Mouse (Mus musculus): Measurements from ENCODE around the gene Ccdc42. TPM values are rescaled to one million over a fixed set of nuclear protein-coding genes. Genes with fewer than 3 reads are reported as not detected.

The Ccdc42 gene
- total RNA-seq, 2 experiments from 2014 or later, result not detected

DNA sequence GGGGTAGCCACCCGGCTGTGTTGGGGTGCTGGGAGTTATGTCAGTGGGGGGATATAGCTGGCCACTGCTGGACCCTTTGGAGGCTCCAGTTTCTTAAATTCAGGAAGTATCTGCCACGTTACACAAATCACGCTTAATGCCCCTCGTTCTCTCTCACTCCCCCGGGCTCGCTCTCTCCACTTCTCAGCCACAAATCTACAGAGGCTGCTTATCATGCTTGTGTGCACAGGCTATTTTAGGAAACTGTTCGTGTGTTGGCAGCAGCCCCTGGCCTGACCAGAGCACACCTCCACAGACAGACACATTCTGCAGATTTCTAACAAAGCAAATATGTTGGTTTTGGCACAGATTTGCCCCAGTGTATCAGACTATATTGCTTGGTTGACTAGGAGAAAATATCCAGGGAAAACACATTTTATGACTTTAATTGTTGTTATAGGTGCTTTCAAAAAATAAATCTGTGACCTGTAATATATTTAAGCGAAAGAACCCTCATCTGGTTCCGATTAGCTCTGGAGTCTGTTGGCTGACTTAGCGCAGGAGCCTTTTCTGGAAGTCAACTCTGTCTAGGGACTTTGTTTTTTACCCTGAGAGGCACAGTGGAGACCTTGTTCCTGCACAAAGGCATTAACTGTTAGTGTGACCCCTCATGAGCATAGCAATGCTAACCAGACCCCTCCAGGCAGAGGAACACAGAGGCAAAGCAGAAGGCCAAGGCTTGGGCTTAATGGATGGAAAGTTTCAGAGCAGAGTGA, 51.2 kb downstream of the Ccdc42 start:
- DNase-seq (ENCODE audit: low spot score), result no peak
- intact Hi-C loops (cut with DNase I), result no loop called here

DNA sequence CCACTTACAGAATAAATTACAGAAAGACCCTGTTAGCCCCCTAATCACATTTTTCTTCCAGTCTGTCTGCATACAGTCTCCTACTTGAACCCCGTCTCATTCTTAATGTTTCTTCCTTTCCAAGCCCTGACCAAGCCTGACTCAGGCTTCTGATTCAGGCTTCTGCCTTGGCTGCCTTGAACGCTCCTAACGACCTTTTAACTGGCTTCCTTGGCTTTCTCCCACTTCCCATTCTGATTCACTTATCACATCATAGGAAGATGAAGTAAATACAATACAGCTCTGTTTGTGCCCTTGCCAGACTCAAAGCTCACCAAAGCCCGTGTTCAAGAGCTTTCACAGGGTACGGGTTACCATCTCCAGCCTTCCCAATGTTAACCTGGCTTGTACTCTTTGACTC, 54.5 kb downstream of the Ccdc42 start:
- intact Hi-C loops (cut with DNase I), result no loop called here
- no peak for DNase-seq (ENCODE audit: low spot score)

DNA sequence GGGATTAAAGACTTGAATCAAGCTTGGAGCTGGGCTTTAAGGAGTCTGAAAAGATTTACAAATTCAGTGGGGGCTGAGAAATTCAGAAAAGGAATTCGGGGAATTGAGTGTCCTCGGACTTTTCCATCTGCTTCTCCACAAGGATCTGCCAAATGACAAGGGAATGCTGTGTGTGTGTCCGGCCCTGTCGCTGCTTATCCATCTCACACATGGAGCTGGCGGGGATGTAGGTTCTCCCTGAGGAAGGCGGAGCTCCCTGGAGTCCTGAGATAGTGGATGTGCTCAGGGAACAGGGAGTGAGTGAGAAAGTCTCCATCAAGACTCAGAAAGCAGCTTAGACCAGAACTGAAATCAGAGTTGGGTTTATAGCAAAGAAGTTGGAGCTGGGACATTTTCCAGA, 58.0 kb downstream of the Ccdc42 start:
- intact Hi-C loops (cut with DNase I), result no loop called here
- DNase-seq (ENCODE audit: low spot score), result no peak

Other genes with a start within 250 kb of the Ccdc42 start
- 10 to 100 TPM; 53.0 to 54.8 TPM for gene Ntn1, start 186.2 kb upstream of the Ccdc42 start, total RNA-seq (2021)
- 1 to 10 TPM in 1 of 2 experiments, under 1 TPM in 1; 0.70 to 1.1 TPM for gene Pik3r5, start 154.9 kb upstream of the Ccdc42 start, total RNA-seq (2021)
- gene Pik3r6, start 84.0 kb upstream of the Ccdc42 start, total RNA-seq (2021), result 1 to 10 TPM; 4.9 to 5.6 TPM
- under 1 TPM in 1 of 2 experiments, not detected in 1; 0.11 TPM for gene Mfsd6l, start 30.8 kb upstream of the Ccdc42 start, total RNA-seq (2021)
- gene Myh10, start 104.5 kb downstream of the Ccdc42 start, total RNA-seq (2021), result 10 to 100 TPM; 30.4 to 32.0 TPM